Mouse (Mus musculus): ENCODE data around the gene Dzip1.

- no peak for TF ChIP-seq POLR2A (IDR thresholded peaks at IDR 0.05; ENCODE audit: low read depth, low read length)
- peak in 1 of 2 experiments; percentile 33; a peak in 2 of 4 replicates for TF ChIP-seq CTCF (conservative IDR thresholded peaks at IDR 0.05 in 1 of 2, IDR thresholded peaks at IDR 0.05 in 1 of 2; ENCODE audit: low read depth in 2 of 2, low read length in 2 of 2)
- TF ChIP-seq MAFK (IDR thresholded peaks at IDR 0.05; ENCODE audit: insufficient replicate concordance, low read length): no peak
- TF ChIP-seq CHD2 (IDR thresholded peaks at IDR 0.05; ENCODE audit: low read length): no peak
- no peak for TF ChIP-seq ZNF384 (IDR thresholded peaks at IDR 0.05; ENCODE audit: low read depth, low read length)
These were observed 70.0 kb downstream of the Dzip1 start for GRCm38 (mm10) chr14:118855141-118855800.

Data from CH12.LX (cell line).